Mouse (Mus musculus) cerebellum, adult 2 months (tissue): ENCODE data around the gene Copz2.

ENCODE experiments used
- CTCF ChIP-seq: fragments of 200-500 bp; IDR thresholded peaks from 2 replicates; pipeline ENCODE4 v1.5.1; 2011; ENCODE audit warnings: low read depth, mild to moderate bottlenecking, control low read depth, low read length, moderate library complexity, borderline replicate concordance; ENCODE audit not compliant: insufficient read depth
- POLR2A ChIP-seq: fragments of 200-500 bp; IDR thresholded peaks from 2 replicates; pipeline ENCODE4 v1.6.1; 2011; ENCODE audit warnings: low read length, control low read depth, borderline replicate concordance; ENCODE audit not compliant: insufficient read depth

- TF ChIP-seq CTCF = no peak
- no peak for TF ChIP-seq POLR2A
Observed at GRCm38 (mm10) chr11:96849681-96850467, at the start of gene Copz2.
